Mouse (Mus musculus): ENCODE data around the gene Shroom3.
A peak's percentile ranks its signal among the peaks of the same experiment; 100 is the strongest.
"Not testable (repeated sequence)": the region's sequence is repeated elsewhere in the genome, so short reads cannot be mapped to it uniquely, and the experiment has no call there.

Gene Shroom3

DNA sequence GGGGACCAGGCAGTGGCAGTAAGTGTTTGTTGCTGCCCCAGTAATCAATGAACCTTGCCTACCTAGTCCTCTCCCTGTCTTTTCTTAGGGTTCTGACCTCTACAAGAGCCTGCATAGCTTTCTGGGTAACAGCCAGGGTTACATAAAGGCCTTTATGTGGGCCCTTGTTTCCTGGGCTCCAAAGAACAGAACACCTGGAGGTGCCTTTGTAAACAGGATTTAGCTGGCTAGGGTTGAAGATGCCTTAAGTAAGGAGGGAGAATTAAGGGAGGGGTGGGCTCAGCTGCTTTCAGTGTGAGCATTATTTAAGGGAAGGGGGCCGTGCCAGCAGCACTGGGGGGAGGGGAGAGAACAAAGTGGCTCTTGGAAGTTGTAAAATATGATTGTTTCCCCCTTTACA is 210.5 kb downstream of the Shroom3 start:
- DNase-seq (ENCODE audit: low spot score in 2 of 2): no peak

DNA sequence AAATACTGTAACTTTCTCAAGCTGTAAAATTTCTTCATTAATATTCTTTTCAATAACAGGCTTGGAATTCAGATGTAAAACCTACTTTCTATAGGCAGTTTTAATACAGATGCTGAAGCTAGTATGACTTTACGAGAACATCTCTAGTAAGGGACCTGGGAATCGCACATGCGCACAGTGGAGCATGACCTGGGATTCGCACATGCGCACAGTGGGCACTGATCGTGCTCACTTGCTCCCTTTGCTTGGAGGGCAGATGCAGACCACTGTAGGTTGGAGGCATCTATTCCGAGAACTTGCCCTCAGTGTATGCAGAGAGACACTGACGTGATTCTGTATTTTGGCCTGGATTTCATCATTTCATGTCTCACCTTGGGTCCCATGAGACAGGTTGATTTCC is 212.6 kb downstream of the Shroom3 start:
- no peak for DNase-seq (ENCODE audit: low spot score in 2 of 2)

DNA sequence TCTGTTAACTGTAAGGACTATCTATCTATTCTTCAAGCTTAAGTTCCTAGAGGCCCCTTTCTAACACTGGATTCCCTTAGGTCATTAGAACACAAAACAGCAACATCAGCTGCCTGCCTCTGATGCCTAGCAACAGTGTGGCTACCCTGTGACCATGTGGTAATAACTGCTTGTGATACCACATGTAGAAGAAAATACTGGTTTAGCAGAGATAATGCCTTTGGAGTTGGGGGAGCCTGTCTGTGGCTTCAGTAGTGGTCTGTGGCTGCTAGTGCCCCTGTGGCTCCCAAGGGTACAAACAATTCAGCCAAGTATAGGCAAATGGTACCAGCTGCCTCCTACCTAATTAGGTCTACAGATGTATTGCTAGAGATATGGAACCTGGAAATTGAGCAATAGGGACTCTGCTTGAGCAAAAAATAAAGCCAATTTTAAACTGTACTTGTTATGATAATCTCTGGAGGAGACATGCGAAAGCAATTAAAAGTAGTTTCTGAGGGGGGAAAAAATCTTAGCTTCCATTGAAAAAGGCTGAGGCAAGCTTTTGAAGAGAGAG is 213.6 kb downstream of the Shroom3 start:
- no peak for DNase-seq (ENCODE audit: low spot score in 2 of 2)

DNA sequence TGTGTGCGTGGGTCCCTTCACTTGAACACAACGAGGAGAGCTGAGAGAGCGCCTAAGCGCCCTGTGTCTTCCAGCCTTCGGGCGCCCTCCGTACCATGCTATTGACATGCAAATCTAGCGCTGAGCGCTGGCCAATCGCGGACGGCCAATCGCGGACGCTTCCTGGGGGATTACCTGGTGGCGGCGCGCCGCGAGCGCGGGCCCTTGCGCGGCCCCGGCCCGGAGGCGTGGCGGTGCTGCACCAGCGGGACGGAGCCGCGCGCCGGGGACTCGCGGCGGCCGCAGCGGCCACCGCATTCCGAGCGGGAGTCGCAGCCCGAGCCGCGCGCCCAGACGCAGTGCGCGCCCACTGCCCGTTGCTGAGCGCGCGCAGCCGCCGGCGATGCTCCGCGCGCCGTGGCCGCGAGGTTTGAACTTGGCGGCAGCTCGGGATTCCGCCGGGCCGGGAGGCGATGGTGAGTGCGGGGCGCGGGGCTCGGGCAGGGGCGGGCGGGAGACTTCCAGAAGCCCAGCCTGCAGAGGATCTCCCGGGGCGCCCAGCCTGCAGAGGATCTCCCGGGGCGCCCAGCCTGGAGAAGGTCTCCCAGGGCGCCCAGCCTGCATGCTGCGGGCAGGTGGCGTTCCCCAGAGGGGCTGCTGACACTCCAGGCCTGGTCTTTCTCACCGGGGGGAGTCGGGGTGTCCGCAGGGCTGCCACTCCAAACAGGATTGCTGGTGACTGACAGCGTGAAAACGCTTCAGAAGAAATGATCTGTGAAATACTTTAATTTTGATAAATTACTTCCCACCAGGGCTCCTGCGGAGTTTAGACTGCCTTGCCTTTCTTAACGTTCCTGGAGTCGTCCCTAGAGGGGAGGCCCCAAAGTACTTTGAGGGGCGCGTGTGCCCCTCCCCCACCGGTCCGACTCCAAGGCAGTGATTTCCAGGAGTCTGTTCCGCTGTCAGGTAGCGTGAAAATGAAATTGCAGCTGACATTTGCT is 214.8 kb downstream of the Shroom3 start:
- peak; percentile 65 to 68 for DNase-seq (ENCODE audit: low spot score in 2 of 2)

DNA sequence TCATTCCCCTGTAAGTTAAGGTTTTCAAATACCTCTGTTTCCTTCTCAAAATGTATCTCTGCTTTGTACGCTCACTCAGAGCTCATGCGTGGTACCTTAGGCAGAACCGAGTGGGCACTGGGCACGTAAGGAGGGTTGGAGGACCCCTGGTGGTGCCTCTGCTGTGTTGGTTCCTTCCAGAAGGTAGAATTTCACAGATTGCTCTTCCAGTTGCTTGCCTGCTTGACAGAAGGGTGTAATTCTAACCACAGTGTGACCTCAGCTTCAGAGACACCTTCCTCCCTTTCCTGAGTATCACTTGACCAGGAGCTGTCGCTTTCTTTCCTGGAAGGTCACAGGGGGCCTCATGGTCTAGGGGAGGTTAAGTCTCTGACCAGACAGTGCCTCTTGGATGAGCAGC is 217.2 kb downstream of the Shroom3 start:
- no peak for DNase-seq (ENCODE audit: low spot score in 2 of 2)

DNA sequence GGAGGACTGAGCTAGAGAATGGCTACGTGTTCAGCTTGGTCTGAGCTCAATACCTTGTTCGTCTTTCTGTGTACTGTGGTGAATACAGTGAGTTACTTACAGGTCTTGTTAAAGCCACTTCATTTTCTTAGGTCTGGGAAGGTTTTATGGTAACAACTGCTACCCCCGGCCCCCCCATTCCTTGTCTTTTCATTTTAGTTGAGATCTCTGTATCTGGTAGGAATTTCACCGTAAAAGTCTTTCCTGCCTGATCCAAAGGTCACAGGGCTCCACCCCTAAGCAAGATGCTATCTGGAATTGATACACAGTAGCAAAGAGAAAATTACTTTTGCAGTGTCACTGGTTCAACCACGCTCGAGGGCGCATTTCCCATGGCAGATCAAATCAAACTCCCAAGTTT is 218.6 kb downstream of the Shroom3 start:
- DNase-seq (ENCODE audit: low spot score in 2 of 2): no peak

DNA sequence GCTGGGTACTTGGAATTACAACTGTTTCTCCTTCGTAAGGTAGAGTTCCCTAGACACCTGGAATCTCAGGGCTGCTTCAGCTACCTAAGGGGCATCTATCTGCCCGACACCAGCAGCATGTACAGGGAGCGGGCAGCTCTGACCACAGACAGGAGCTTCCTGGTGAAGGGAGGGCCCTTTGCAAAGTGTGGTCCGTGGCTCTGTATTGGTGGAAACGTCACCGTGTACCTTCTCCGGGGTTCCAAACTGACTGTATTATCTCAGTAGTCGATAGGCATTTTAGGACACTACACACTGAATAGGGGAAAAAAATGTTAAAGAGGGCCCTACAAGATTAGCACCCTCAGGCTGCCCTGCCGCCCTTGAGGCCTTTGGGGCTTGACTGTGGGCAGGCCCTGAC is 221.9 kb downstream of the Shroom3 start:
- DNase-seq (ENCODE audit: low spot score in 2 of 2): no peak

DNA sequence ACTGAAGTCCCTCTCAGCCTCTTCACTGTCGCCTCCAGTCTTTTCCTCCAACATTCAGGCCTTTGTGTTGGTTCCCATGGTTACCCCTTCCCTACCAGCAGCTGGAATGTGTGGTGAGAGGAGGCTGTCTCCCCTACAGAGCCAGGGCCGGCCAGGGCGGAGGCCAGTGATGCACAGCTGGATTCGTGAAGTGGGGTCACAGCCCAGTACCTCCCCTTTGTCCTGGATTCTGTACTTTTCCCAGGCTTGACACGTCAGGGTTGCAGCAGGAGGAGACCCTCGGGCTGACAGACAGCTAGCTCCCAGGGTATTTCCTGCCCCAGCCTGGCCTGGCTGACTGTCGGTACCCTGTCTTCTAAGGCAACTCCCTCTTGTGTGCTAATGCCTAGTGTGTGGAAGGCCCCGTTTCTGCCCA is 222.4 kb downstream of the Shroom3 start:
- peak; percentile 25 to 27 for DNase-seq (ENCODE audit: low spot score in 2 of 2)

DNA sequence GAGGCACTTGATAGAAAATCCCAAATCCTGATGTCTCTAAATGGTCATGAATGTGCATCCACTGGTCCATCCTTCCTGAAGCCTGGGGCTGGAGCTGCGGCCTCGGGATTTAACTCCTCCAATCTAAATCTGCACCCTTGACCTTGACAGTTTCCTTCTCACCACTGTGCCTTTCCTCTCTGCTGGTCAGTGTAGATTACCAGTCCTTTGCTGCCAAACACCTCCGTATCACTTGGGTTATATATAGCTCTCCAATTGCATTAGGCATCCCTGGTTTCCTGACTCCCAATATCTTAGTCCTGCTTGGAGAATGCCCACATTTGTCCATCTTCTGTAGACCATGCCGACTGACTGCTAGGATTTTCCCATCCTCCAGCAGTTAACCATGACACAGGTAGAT is 225.0 kb downstream of the Shroom3 start:
- no peak for DNase-seq (ENCODE audit: low spot score in 2 of 2)

DNA sequence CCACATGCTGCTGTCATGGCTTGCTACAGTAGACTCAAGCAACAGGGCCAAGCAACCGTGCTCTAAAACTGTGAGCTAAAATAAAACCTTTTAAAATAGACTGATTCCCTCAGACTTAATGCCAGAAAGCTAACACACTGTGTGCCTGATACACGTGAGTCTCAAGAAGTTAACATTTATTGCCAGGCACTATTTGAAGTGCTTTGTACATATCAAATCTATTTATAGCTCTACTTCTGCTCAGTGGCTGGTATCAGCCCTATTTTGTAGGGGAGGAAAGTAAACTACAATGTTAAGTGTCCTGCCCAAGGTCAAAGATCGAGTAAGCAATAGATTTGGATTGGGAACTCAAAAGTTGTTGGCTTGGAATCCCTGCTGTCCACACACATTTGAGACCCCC is 227.6 kb downstream of the Shroom3 start:
- DNase-seq (ENCODE audit: low spot score in 2 of 2): no peak

DNA sequence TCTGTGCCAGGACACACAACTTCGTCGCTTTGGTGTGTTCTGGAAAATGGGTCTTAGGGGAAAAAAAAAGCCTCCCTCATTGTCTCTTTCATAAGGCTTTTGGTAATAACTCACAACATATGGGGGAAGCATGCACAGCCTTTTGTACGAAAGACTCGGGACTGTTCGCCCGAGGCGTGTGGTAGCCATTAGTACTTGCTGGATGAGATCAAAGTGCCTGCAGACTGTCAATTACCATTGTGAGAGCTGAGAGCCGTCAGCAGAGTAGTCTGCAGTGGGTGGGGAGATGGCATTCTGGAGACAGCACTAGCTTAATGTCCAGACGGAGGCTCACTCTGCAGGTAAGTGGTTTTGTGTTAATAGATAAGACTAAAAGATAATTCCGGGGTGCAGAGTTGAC is 232.2 kb downstream of the Shroom3 start:
- DNase-seq (ENCODE audit: low spot score in 2 of 2): no peak

DNA sequence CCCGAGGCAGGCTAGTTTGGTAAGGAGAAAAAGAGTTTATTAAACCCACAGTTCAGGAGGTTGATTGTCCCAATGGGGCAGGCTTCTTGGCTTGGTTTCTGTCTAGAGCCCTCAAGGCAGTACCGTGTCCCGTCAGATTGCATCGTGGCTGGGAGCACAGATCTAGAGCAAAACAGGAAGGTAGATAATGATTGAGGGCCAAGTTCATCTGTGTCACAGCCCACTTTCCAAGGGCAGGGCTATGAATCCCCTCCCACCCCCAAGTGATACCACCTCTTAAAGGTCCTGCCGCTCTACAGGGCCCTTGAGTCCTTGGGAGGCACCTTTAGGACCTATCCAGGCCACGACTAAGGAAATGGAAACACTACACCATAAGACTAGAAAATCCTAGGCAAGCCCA is 234.5 kb downstream of the Shroom3 start:
- DNase-seq (ENCODE audit: low spot score in 2 of 2): no peak

DNA sequence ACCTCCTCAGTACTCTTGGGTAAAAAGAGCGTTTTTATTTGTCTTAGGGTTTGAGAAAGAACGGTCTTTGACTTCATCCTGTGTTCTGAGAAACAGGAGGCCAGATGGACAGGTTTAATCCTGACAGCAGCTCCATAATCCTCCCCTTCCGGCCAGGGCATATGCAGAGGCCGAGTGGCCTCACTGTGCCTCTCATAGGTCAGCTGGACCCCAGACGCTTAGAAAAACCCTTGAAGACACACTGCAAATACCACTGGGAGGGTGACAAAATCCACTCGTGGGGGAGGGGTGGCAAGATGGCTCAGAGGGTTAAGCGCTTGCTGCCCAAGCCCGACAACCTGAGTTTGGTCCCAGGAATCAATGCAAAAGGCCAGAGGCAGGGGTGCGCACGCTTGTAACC is 234.9 kb downstream of the Shroom3 start:
- no peak for DNase-seq (ENCODE audit: low spot score in 2 of 2)

DNA sequence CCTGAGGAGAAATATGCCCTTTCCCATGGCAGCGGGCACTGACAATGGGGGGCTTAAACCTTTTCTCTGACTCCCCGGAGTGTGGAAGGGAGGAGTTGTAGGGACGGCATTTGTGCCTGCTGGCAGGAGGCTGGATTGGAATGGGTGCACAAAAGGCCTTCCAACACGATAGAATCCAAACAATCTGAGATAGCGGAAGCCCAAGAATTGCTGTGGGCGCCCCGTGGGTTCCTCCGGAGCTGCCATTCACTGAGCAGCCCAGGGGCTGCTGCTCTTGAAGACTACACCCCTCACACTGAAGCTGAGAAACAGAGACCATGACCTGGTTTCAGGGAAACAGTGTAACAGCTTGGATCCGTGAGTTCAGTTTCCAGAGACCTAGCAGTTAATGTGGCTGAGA is 235.6 kb downstream of the Shroom3 start:
- DNase-seq (ENCODE audit: low spot score in 2 of 2): no peak

DNA sequence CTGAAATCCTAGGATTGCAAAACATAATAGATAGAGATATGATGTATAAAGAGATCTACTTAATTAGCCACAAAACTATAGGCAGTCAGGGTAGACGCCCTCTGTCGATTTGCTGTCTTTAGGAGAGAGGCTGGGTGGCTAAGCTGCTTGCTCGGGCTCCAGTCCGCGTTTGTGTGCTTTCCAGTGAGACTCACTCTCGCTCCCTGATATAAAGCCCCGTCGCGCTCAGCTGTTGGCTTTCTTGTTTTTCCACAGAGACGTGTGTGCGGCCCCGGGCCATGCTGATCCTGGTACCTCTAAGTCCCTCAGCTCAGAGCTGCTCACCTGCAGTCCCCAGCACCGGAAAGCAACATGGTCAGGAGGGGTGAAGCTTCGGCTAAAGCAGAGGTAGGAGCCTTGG is 236.2 kb downstream of the Shroom3 start:
- no peak for DNase-seq (ENCODE audit: low spot score in 2 of 2)

DNA sequence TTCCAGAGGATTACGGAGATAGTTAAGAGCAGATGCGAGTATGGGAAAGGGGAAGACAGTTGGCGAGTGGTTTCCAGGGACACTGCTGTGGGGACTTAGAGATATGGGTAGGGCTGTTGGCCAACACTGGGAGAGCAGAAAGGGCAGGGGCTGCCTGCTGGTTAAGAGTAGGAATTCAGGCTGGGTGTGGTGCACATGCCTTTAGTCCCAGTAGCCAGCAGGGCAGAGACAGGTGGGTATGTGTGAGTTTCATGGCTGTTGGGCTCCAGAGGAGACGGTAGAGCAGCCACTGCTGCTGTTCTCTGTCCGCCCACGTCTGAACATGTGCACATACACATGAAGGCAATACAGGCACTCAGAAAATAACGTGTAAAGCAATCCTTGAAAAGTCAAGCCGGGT is 237.7 kb downstream of the Shroom3 start:
- DNase-seq (ENCODE audit: low spot score in 2 of 2): no peak

DNA sequence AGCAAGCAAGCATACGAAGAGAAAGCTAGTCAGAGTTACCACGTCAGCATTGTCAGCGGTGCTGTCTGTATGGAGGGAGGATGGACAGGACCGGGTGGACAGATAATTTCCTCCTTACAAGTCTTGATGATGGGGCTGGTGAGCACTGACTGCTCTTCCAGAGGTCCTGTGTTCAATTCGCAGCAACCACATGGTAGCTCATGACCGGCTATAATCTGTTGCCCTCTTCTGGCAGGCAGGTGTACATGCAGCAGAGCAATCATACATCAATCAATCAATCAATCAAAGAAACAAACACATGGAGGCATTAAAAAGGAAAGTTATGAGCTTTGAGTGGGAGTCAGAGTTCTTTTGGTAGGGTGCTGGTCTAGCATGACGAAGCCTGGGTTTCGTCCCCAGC is 238.5 kb downstream of the Shroom3 start:
- no peak for DNase-seq (ENCODE audit: low spot score in 2 of 2)

DNA sequence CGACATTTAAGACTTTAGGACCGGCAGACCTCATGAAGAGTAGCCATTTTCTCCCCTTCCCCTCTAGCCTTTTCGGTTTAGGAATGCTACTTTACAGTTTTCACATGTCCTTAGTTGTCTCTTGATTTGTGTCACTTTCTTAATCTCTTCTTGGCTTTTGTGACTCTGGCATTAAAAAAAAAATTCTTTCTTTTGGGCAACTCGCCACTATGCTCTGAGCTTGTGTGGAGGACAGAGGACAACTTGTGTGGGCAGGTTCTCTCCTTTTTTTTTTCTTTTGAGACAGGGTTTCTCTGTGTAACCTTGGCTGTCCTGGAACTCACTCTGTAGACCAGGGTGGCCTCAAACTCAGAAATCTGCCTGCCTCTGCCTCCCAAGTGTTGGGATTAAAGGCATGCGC is 239.7 kb downstream of the Shroom3 start:
- DNase-seq (ENCODE audit: low spot score in 2 of 2): not testable (repeated sequence)

DNA sequence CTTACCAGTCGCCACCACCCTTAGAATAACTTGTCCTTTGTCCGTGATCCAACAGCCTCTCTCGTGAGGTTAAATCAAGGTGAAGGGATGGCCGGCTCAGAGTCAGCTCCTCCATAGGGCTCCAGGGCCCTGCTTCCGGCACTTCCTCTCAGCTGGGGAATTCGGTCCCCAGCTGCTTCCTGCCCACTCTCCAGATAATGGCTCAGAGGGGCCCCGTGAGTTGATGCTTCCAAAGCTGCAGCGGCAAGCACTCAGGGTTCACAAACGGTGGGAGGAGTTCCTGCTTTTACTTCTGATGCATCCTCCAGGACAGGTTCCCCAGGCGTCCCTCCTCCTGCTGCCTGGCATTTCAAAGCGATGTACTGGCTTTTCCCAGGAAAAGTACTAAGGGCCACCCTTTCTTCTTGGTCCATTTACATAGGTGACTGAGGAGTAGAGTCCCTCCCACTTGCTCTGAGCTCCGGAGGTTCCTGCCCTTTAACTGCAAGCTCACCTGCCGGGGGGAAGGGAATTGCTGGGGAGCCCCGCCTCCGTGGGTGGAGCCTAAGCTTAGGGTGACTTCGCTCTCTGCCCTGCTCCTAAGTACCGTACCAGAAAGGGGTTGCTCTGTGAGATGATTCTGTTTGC is 241.7 kb downstream of the Shroom3 start:
- DNase-seq (ENCODE audit: low spot score in 2 of 2): no peak

DNA sequence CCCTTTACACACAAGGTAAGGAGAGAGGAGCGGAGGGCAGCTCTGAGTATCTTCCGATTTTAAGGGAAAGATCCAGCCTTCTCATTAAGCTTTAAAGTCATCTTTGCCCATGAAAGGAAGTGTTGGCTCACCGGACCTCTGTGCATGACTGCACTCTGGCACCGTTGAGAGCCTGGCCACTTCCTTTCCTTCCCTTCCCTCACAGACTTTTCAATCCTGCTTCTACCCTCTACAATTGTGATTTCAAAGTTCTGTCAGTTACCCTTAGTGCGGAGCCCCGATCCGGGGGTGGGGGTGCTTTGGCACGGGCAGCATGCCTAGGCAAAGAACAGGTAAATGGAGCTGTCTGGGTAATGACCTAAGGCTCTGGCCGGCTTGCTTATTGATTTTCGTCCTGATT is 244.4 kb downstream of the Shroom3 start:
- no peak for DNase-seq (ENCODE audit: low spot score in 2 of 2)

DNA sequence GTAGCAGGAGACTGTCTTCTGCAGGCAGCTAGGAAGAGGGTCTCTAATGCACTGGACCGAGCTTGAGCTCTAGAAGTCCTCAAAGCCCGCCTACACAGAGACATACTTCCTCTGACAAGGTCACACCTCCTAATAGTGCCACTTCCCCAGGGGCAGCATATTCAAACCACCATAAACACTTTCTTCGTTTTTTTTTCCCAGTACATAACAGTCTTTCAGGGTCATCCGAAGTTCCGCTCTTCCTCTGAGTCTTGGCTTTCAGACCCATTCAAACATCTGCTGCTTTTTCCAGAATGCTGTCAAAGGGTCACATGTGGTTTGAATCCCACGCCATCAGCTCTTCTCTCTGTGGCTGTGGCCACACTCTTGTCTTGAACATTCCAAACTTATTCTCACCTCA is 247.3 kb downstream of the Shroom3 start:
- no peak for DNase-seq (ENCODE audit: low spot score in 2 of 2)

DNA sequence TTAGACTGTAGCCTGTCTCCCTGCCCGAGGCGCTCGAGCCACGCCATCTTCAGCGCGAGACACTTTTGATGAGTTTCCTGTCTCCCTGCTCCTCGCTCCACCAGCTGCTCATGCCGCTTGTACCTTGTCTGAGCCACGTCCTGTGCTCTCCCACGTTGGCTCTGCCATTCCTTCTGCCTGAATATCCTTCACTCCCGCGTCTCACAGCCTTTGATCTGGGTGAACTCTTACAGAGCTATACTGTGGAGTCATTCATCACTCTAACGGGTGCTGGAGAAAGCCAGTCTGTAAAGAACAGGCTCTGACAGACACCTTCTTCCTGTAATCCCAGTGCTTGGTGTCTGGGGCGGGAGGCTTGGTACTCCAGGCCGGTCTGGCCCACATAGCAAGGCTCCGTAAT is 248.1 kb downstream of the Shroom3 start:
- DNase-seq (ENCODE audit: low spot score in 2 of 2): no peak

DNA sequence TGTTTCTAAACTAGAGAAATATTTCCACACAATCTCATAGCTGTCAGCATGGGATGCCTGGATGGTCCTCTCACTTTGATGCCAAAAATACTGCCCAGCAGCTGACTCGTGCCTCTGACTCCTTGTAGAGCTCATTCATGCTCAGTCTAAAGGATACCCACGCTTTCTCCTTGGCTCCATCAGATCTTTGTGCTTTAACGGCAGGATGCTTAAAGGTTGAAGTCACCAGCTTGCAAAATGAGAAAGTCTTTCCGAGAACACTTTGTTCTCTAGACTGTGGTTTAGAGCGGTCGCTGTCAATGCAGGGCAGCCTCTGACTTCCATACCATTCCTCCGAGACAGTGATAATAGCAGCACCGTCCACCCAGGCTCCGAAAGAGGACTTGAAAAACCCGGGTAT is 249.8 kb downstream of the Shroom3 start:
- DNase-seq (ENCODE audit: low spot score in 2 of 2): no peak
